Comparison of ENCODE assay signal across 16 mouse cellular contexts in genomic region chr9:43748519-43748918, GRCm38 (mm10). TPM values are rescaled to one million over a fixed set of nuclear protein-coding genes. Genes with fewer than 3 reads are reported as not detected.
DNase-seq lines count a peak whose midpoint lies in the region; ATAC-seq lines count a peak whose summit lies in the region.
"Had no signal": no experiment of that assay in that cellular context is flagged by ENCODE, and none has a peak within 500 bp of the region (broad histone marks: within the 10 kb centered on the region; RNA-seq: fewer than 3 reads in every experiment).

No protein-coding gene starts in this region.

- no peak for ATAC-seq in neural tube, embryonic 12.5 days (ENCODE audit: low FRiP score, low read depth)
- ATAC-seq in midbrain, embryonic 14.5 days (ENCODE audit: low FRiP score, low TSS enrichment), result no peak
- no peak for ATAC-seq in liver, embryonic 11.5 days (replicated peaks; ENCODE audit: low FRiP score)
- ATAC-seq: intestine, embryonic 15.5 days; liver, embryonic 12.5 days had no signal

- no peaks in the 10 kb centered on the region for H3K27me3 ChIP-seq in neural tube, embryonic 12.5 days (replicated peaks)
- peaks cover 21% of the 10 kb centered on the region for H3K27me3 ChIP-seq in hindbrain, embryonic 10.5 days (ENCODE audit: insufficient read depth, poor library complexity, severe bottlenecking)
- no peaks in the 10 kb centered on the region for H3K27me3 ChIP-seq in midbrain, embryonic 14.5 days (ENCODE audit: control insufficient read depth, insufficient read depth, low read length)
- H3K27me3 ChIP-seq in liver, embryonic 11.5 days (replicated peaks; ENCODE audit: control insufficient read depth, insufficient read depth, low read length), result peaks cover 40% of the 10 kb centered on the region
- H3K27me3 ChIP-seq: intestine, embryonic 15.5 days had no signal

- no peak overlapping the region for H3K27ac ChIP-seq in neural tube, embryonic 12.5 days
- peak overlapping the region; percentile 20; the same call in 1 of the 2 replicates for H3K27ac ChIP-seq in hindbrain, embryonic 10.5 days
- no peak overlapping the region for H3K27ac ChIP-seq in midbrain, embryonic 14.5 days (replicated peaks; ENCODE audit: low read depth, low read length)
- no peak overlapping the region for H3K27ac ChIP-seq in liver, embryonic 11.5 days (ENCODE audit: low read depth, low read length)
- H3K27ac ChIP-seq: heart, embryonic 10.5 days; intestine, embryonic 15.5 days; kidney, embryonic 15.5 days; limb, embryonic 10.5 days; liver, embryonic 12.5 days had no signal

- DNase-seq in neural tube, embryonic 10.5 days (ENCODE audit: extremely low spot score, low spot score), result no peak
- no peak for DNase-seq in hindbrain, embryonic 10.5 days (ENCODE audit: low spot score)
- DNase-seq in midbrain, embryonic 14.5 days, result peak; percentile 1
- no peak for DNase-seq in retina, postnatal 1 day
- no peak for DNase-seq in liver, embryonic 11.5 days (ENCODE audit: low spot score)
- no peak for DNase-seq in Muller cell, postnatal 12 days (ENCODE audit: inconsistent ontology term)
- DNase-seq: heart, postnatal 14 days; layer of hippocampus, postnatal 36 days; lung, embryonic 14.5 days had no signal

- 0 out of 2 replicates have a peak overlapping the region, but pooled peaks have one; percentile 29 for H3K9ac ChIP-seq in neural tube, embryonic 12.5 days
- H3K9ac ChIP-seq in midbrain, embryonic 14.5 days (replicated peaks; ENCODE audit: low read length), result no peak overlapping the region; the same call in 1 of the 2 replicates
- H3K9ac ChIP-seq in liver, embryonic 11.5 days (ENCODE audit: low read depth, low read length), result no peak overlapping the region
- H3K9ac ChIP-seq: intestine, embryonic 15.5 days; kidney, embryonic 15.5 days; liver, embryonic 12.5 days; lung, embryonic 14.5 days had no signal

- H3K4me2 ChIP-seq in neural tube, embryonic 12.5 days (replicated peaks), result peak overlapping the region; percentile 85; the same call in 1 of the 2 replicates
- peak overlapping the region; percentile 91 for H3K4me2 ChIP-seq in midbrain, embryonic 14.5 days (ENCODE audit: low read length)
- H3K4me2 ChIP-seq in liver, embryonic 11.5 days, result no peak overlapping the region
- H3K4me2 ChIP-seq: intestine, embryonic 15.5 days; kidney, embryonic 15.5 days; liver, embryonic 12.5 days; lung, embryonic 14.5 days had no signal

- peaks cover 74% of the 10 kb centered on the region for H3K4me1 ChIP-seq in neural tube, embryonic 12.5 days
- H3K4me1 ChIP-seq in hindbrain, embryonic 10.5 days (replicated peaks), result peaks cover 98% of the 10 kb centered on the region
- peaks cover 48% of the 10 kb centered on the region for H3K4me1 ChIP-seq in midbrain, embryonic 14.5 days (ENCODE audit: control insufficient read depth, insufficient read depth, low read length)
- peaks cover 7% of the 10 kb centered on the region for H3K4me1 ChIP-seq in liver, embryonic 11.5 days (replicated peaks; ENCODE audit: control insufficient read depth, insufficient read depth, low read length)

- no peaks in the 10 kb centered on the region for H3K9me3 ChIP-seq in neural tube, embryonic 12.5 days
- no peaks in the 10 kb centered on the region for H3K9me3 ChIP-seq in hindbrain, embryonic 10.5 days
- H3K9me3 ChIP-seq in midbrain, embryonic 14.5 days (ENCODE audit: control insufficient read depth, low read length), result no peaks in the 10 kb centered on the region
- H3K9me3 ChIP-seq in liver, embryonic 11.5 days (ENCODE audit: control insufficient read depth, low read length), result no peaks in the 10 kb centered on the region
- H3K9me3 ChIP-seq: heart, embryonic 10.5 days; intestine, embryonic 15.5 days; kidney, embryonic 15.5 days; limb, embryonic 10.5 days; liver, embryonic 12.5 days had no signal

- 53% methylated on average over 5 of the region's 5 CpGs for WGBS in neural tube, embryonic 12.5 days
- 64% methylated on average over 5 of the region's 5 CpGs for WGBS in hindbrain, embryonic 10.5 days
- WGBS in midbrain, embryonic 14.5 days, result 49% methylated on average over 5 of the region's 5 CpGs
- WGBS in liver, embryonic 11.5 days, result 76% methylated on average over 5 of the region's 5 CpGs

- no peak overlapping the region for H3K4me3 ChIP-seq in neural tube, embryonic 12.5 days
- H3K4me3 ChIP-seq in hindbrain, embryonic 10.5 days, result no peak overlapping the region
- H3K4me3 ChIP-seq in midbrain, embryonic 14.5 days (replicated peaks; ENCODE audit: low read depth, low read length), result peak overlapping the region; percentile 92
- no peak overlapping the region for H3K4me3 ChIP-seq in liver, embryonic 11.5 days (ENCODE audit: low read depth, low read length)
- H3K4me3 ChIP-seq: erythroblast, embryonic 14.5 days; heart, embryonic 10.5 days; intestine, embryonic 15.5 days; kidney, embryonic 15.5 days; limb, embryonic 10.5 days; liver, embryonic 12.5 days had no signal

- H3K36me3 ChIP-seq in neural tube, embryonic 12.5 days, result no peaks in the 10 kb centered on the region
- H3K36me3 ChIP-seq in hindbrain, embryonic 10.5 days, result peaks cover 27% of the 10 kb centered on the region; the same call in 1 of the 2 replicates
- no peaks in the 10 kb centered on the region for H3K36me3 ChIP-seq in midbrain, embryonic 14.5 days (ENCODE audit: control insufficient read depth, insufficient read depth, low read length)
- H3K36me3 ChIP-seq in liver, embryonic 11.5 days (ENCODE audit: control insufficient read depth, insufficient read depth, low read length), result no peaks in the 10 kb centered on the region
- H3K36me3 ChIP-seq: heart, embryonic 10.5 days; intestine, embryonic 15.5 days; kidney, embryonic 15.5 days; limb, embryonic 10.5 days; liver, embryonic 12.5 days had no signal

RNA-seq across cellular contexts. Expression of gene Nectin1, which starts 4.7 kb away (rescaled TPM):
- 15.2 and 15.5 TPM in 2 replicates for polyA plus RNA-seq in neural tube, embryonic 12.5 days (2016; fragmentation: Nextera tagmentation; extraction: Ambion mirVana)
- 6.6 and 7.2 TPM in 2 replicates for polyA plus RNA-seq in hindbrain, embryonic 10.5 days (2016; fragmentation: Nextera tagmentation; extraction: Ambion mirVana)
- polyA plus RNA-seq in midbrain, embryonic 14.5 days (2014; fragmentation: Nextera tagmentation; extraction: Ambion mirVana), result 16.7 and 21.0 TPM in 2 replicates
- 2.4 and 2.6 TPM in 2 replicates for polyA plus RNA-seq in liver, embryonic 11.5 days (2014; fragmentation: Nextera tagmentation; extraction: Ambion mirVana)
